Mouse (Mus musculus) E14TG2a.4 (cell line): ENCODE measurements around the gene Kdelr1.

Experiments
- CTCF ChIP-seq: conservative IDR thresholded peaks from 2 replicates; pipeline ENCODE4 v1.5.1; 2014; ENCODE audit warnings: low read length
- POU5F1 ChIP-seq: IDR thresholded peaks from 2 replicates; pipeline ENCODE4 v1.6.1; 2014; ENCODE audit warnings: low read length, borderline replicate concordance

DNA sequence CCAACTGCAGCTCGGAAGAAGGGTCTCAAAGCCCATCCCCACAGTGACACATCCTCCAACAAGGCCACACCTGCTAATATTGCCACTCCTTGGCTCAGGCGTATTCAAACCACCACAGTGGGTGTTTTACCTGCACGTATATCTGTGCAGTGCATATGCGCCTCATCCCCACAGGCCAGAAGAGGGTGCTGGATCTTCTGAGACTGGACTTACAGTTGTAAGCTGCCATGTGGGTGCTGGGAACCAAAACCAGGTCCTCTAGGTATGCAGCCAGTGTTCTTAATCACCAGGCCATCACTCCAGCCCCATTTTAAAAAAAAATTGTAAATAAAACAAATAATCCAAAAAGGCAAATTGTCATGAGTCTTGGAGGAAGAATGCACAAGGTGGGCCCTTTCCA lies 8.0 kb downstream of the Kdelr1 start:
- peak; percentile 37 for TF ChIP-seq CTCF
- no peak for TF ChIP-seq POU5F1
